Mouse (Mus musculus) embryonic facial prominence, embryonic 12.5 days (tissue): ENCODE results near the gene Gja3. TPM values are rescaled to one million over a fixed set of nuclear protein-coding genes. Genes with fewer than 3 reads are reported as not detected.
A peak's percentile ranks its signal among the peaks of the same experiment; 100 is the strongest.
"Not testable (repeated sequence)": the region's sequence is repeated elsewhere in the genome, so short reads cannot be mapped to it uniquely, and the experiment has no call there.

Source experiments
- ATAC-seq: fragments of 200-750 bp; cut with Nextera tagmentation; 2 replicates; pipeline ENCODE4 v1.8.0; 2017; ENCODE audit not compliant: insufficient number of reproducible peaks, insufficient read depth, low FRiP score, low TSS enrichment
- H3K27ac ChIP-seq: fragments of 300-500 bp; sonication (generic); 2 replicates; pipeline ENCODE4 v1.5.1; 2016; ENCODE audit warnings: mild to moderate bottlenecking
- H3K27me3 ChIP-seq: fragments of 300-500 bp; sonication (generic); 2 replicates; pipeline ENCODE4 v1.6.1; 2016; ENCODE audit warnings: mild to moderate bottlenecking, moderate library complexity
- H3K36me3 ChIP-seq: fragments of 300-500 bp; sonication (generic); 2 replicates; pipeline ENCODE4 v1.6.1; 2016; ENCODE audit warnings: mild to moderate bottlenecking
- H3K4me1 ChIP-seq: fragments of 300-500 bp; sonication (generic); 2 replicates; pipeline ENCODE4 v1.6.1; 2016
- H3K4me2 ChIP-seq: fragments of 300-500 bp; sonication (generic); replicated peaks from 2 replicates; pipeline ENCODE4 v1.6.1; 2016; ENCODE audit warnings: mild to moderate bottlenecking, moderate library complexity
- H3K4me3 ChIP-seq: fragments of 300-500 bp; sonication (generic); 2 replicates; pipeline ENCODE4 v1.5.1; 2016; ENCODE audit warnings: mild to moderate bottlenecking
- H3K9ac ChIP-seq: fragments of 300-500 bp; sonication (generic); 2 replicates; pipeline ENCODE4 v1.6.1; 2016; ENCODE audit warnings: mild to moderate bottlenecking, moderate library complexity
- H3K9me3 ChIP-seq: fragments of 300-500 bp; sonication (generic); 2 replicates; pipeline ENCODE4 v1.6.1; 2016; ENCODE audit warnings: mild to moderate bottlenecking, moderate library complexity
- WGBS: fragments of 180-500 bp; shearing (Covaris S2); methylation state at CpG from one replicate; pipeline ENCODE4 v1.1.7; 2016; 5-methylcytosine and 5-hydroxymethylcytosine counted together
- polyA plus RNA-seq: library from polyadenylated mRNA; unstranded; fragments of >200 nt; fragmentation: Nextera tagmentation; extraction: Ambion mirVana; gene quantifications from 2 replicates; pipeline ENCODE4 v1.2.1, GENCODE M21; 2016

The Gja3 gene
- polyA plus RNA-seq, 1 experiment from 2014 or later, result 4.1 TPM

- no peak overlapping the region for H3K27ac ChIP-seq
- no peak for ATAC-seq
- no peaks in the 10 kb centered on the region for H3K27me3 ChIP-seq
- H3K4me3 ChIP-seq, result no peak overlapping the region
- H3K4me2 ChIP-seq, result no peak overlapping the region
- no peaks in the 10 kb centered on the region for H3K36me3 ChIP-seq
- H3K9me3 ChIP-seq, result no peaks in the 10 kb centered on the region
- 82% methylated on average over 7 of the region's 7 CpGs for WGBS
- H3K4me1 ChIP-seq, result 0 out of 2 replicates have a peak, but pooled peaks cover 4% of the 10 kb centered on the region
- no peak overlapping the region for H3K9ac ChIP-seq
These were observed 31.2 kb upstream of the Gja3 start for GRCm38 (mm10) chr14:57089107-57089506.

- no peak for ATAC-seq
These were observed 26.3 kb upstream of the Gja3 start for GRCm38 (mm10) chr14:57084180-57084668.

GRCm38 (mm10) chr14:57082863-57083262 lies 25.0 kb upstream of the Gja3 start:
- 92% methylated on average over 1 of the region's 1 CpGs for WGBS
- 0 out of 2 replicates have a peak, but pooled peaks cover 7% of the 10 kb centered on the region for H3K4me1 ChIP-seq
- no peak overlapping the region for H3K4me2 ChIP-seq
- H3K36me3 ChIP-seq, result no peaks in the 10 kb centered on the region
- ATAC-seq, result no peak
- H3K9me3 ChIP-seq, result no peaks in the 10 kb centered on the region
- no peak overlapping the region for H3K27ac ChIP-seq
- H3K9ac ChIP-seq, result no peak overlapping the region
- H3K4me3 ChIP-seq, result no peak overlapping the region
- no peaks in the 10 kb centered on the region for H3K27me3 ChIP-seq

More at GRCm38 (mm10) chr14:57084180-57084668, 26.3 kb upstream of the Gja3 start:
- Histone ChIP-seq H3K27ac (no peak overlapping the region), H3K9ac (no peak overlapping the region), H3K36me3 (no peaks in the 10 kb centered on the region), H3K27me3 (no peaks in the 10 kb centered on the region), H3K4me2 (no peak overlapping the region), H3K4me3 (no peak overlapping the region), H3K4me1 (0 out of 2 replicates have a peak, but pooled peaks cover 7% of the 10 kb centered on the region), H3K9me3 (no peaks in the 10 kb centered on the region)
- 38% methylated on average over 11 of the region's 11 CpGs for WGBS

- H3K27ac ChIP-seq, result no peak overlapping the region
- H3K4me2 ChIP-seq, result no peak overlapping the region
- no peak overlapping the region for H3K4me3 ChIP-seq
- H3K4me1 ChIP-seq, result no peaks in the 10 kb centered on the region
- H3K27me3 ChIP-seq, result no peaks in the 10 kb centered on the region
- no peaks in the 10 kb centered on the region for H3K9me3 ChIP-seq
- H3K9ac ChIP-seq, result no peak overlapping the region
- H3K36me3 ChIP-seq, result no peaks in the 10 kb centered on the region
- 81% methylated on average over 6 of the region's 6 CpGs for WGBS
- ATAC-seq, result no peak
These were observed 17.6 kb upstream of the Gja3 start for GRCm38 (mm10) chr14:57075537-57075936.

- not testable (repeated sequence) for H3K27ac ChIP-seq, H3K4me1 ChIP-seq, H3K36me3 ChIP-seq, H3K4me2 ChIP-seq, H3K4me3 ChIP-seq, H3K9me3 ChIP-seq, H3K27me3 ChIP-seq, ATAC-seq, H3K9ac ChIP-seq
- WGBS, result 0% methylated on average over 2 of the region's 2 CpGs
These were observed 12.0 kb upstream of the Gja3 start for GRCm38 (mm10) chr14:57069906-57070305.

GRCm38 (mm10) chr14:57066053-57066452 lies 8.2 kb upstream of the Gja3 start:
- Histone ChIP-seq H3K4me1 (no peaks in the 10 kb centered on the region), H3K4me3 (no peak overlapping the region), H3K27me3 (no peaks in the 10 kb centered on the region), H3K4me2 (no peak overlapping the region), H3K9ac (no peak overlapping the region), H3K36me3 (no peaks in the 10 kb centered on the region), H3K27ac (no peak overlapping the region), H3K9me3 (no peaks in the 10 kb centered on the region)
- ATAC-seq, result no peak

- 0% methylated on average over 1 of the region's 1 CpGs for WGBS
These were observed 2.2 kb upstream of the Gja3 start for GRCm38 (mm10) chr14:57060052-57060451.

GRCm38 (mm10) chr14:57057204-57057562 lies 717 bp downstream of the Gja3 start:
- Histone ChIP-seq H3K4me2 (peak overlapping the region; percentile 95), H3K4me1 (peaks cover 7% of the 10 kb centered on the region; the same call in 1 of the 2 replicates), H3K27me3 (peaks cover 46% of the 10 kb centered on the region), H3K27ac (no peak overlapping the region), H3K4me3 (peak overlapping the region; percentile 52), H3K9ac (0 out of 2 replicates have a peak overlapping the region, but pooled peaks have one; percentile 29), H3K9me3 (no peaks in the 10 kb centered on the region), H3K36me3 (no peaks in the 10 kb centered on the region)
- ATAC-seq, result no peak
- 4% methylated on average over 18 of the region's 19 CpGs for WGBS

More at GRCm38 (mm10) chr14:57060052-57060451, 2.2 kb upstream of the Gja3 start:
- H3K27me3 ChIP-seq, result peaks cover 41% of the 10 kb centered on the region
- ATAC-seq, H3K9ac ChIP-seq, H3K9me3 ChIP-seq, H3K27ac ChIP-seq, H3K36me3 ChIP-seq, H3K4me1 ChIP-seq, H3K4me3 ChIP-seq, H3K4me2 ChIP-seq: not testable (repeated sequence)

GRCm38 (mm10) chr14:57052713-57053112 lies 5.2 kb downstream of the Gja3 start:
- Histone ChIP-seq H3K4me3 (no peak overlapping the region), H3K9me3 (no peaks in the 10 kb centered on the region), H3K27ac (no peak overlapping the region), H3K9ac (no peak overlapping the region), H3K4me1 (peaks cover 3% of the 10 kb centered on the region; the same call in 1 of the 2 replicates), H3K4me2 (no peak overlapping the region), H3K36me3 (no peaks in the 10 kb centered on the region), H3K27me3 (peaks cover 30% of the 10 kb centered on the region)
- WGBS, result 65% methylated on average over 6 of the region's 6 CpGs
- ATAC-seq, result no peak

GRCm38 (mm10) chr14:57043863-57044262 lies 14.0 kb downstream of the Gja3 start:
- H3K4me3 ChIP-seq, result no peak overlapping the region
- no peak overlapping the region for H3K9ac ChIP-seq
- no peak overlapping the region for H3K4me2 ChIP-seq
- 82% methylated on average over 6 of the region's 6 CpGs for WGBS
- no peak overlapping the region for H3K27ac ChIP-seq
- no peaks in the 10 kb centered on the region for H3K36me3 ChIP-seq
- no peaks in the 10 kb centered on the region for H3K27me3 ChIP-seq
- no peaks in the 10 kb centered on the region for H3K9me3 ChIP-seq
- no peaks in the 10 kb centered on the region for H3K4me1 ChIP-seq
- no peak for ATAC-seq

- Histone ChIP-seq H3K36me3 (no peaks in the 10 kb centered on the region), H3K9me3 (no peaks in the 10 kb centered on the region), H3K27ac (no peak overlapping the region), H3K4me1 (no peaks in the 10 kb centered on the region), H3K9ac (no peak overlapping the region), H3K27me3 (no peaks in the 10 kb centered on the region), H3K4me2 (no peak overlapping the region), H3K4me3 (no peak overlapping the region)
- no peak for ATAC-seq
- WGBS, result 90% methylated on average over 1 of the region's 1 CpGs
These were observed 16.5 kb downstream of the Gja3 start for GRCm38 (mm10) chr14:57041439-57041838.

GRCm38 (mm10) chr14:57034926-57035498 lies 22.9 kb downstream of the Gja3 start:
- Histone ChIP-seq H3K4me2 (no peak overlapping the region), H3K36me3 (no peaks in the 10 kb centered on the region), H3K27me3 (0 out of 2 replicates have a peak, but pooled peaks cover 8% of the 10 kb centered on the region), H3K9ac (no peak overlapping the region), H3K9me3 (no peaks in the 10 kb centered on the region), H3K4me1 (no peaks in the 10 kb centered on the region), H3K4me3 (no peak overlapping the region), H3K27ac (no peak overlapping the region)
- ATAC-seq, result no peak
- 72% methylated on average over 6 of the region's 6 CpGs for WGBS
